Mouse (Mus musculus): Measurements from ENCODE around the gene Olfr492. TPM values are rescaled to one million over a fixed set of nuclear protein-coding genes. Genes with fewer than 3 reads are reported as not detected.

Gene Olfr492
- not detected in 2 replicates for total RNA-seq (2012; rRNA removed)

DNA sequence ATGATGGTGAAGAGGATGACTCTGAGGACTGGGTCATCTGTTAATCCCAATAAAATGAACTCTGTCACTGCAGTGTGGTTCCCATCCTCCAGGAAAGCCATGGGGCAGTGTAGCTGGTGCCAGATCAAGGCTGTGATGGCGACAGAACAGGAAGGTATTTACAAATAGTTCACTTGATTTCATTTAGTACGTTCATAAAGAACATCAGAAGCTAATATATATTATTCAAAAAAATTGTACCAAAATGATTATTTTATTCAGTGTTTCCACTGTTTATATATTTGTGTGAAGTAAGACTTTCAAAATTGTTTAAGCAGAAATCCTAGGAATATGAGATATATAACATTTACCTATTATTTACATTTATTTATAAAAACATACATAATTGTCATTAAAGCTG lies at the start of gene Olfr492:
Gene Olfr492 (minus strand): TSS at position 101 of the 400 bp plus-strand sequence.
- in situ Hi-C loops (cut with MboI; ENCODE audit: low sequenced_read_pairs in 2 of 2, unreplicated experiment in 2 of 2): no loop called here
- Histone ChIP-seq H3K4me1 (ENCODE audit: control insufficient read depth in 2 of 2, insufficient read depth in 2 of 2, low read length in 2 of 2, poor library complexity in 1 of 2) (no peaks in the 10 kb centered on the region), H3K9ac (ENCODE audit: insufficient read depth, low read depth, low read length, poor library complexity, severe bottlenecking) (no peak within 1 kb of the TSS), H3K9me3 (ENCODE audit: control insufficient read depth, insufficient read depth, low read depth, low read length) (no peaks in the 10 kb centered on the region), H3K36me3 (ENCODE audit: control insufficient read depth, insufficient read depth, low read length, poor library complexity, severe bottlenecking) (no peaks in the 10 kb centered on the region), H3K4me3 (ENCODE audit: insufficient read depth in 1 of 2, low read depth in 1 of 2, low read length in 2 of 2, poor library complexity in 1 of 2, severe bottlenecking in 1 of 2) (no peak within 1 kb of the TSS), H3K27ac (ENCODE audit: insufficient read depth, low read depth, low read length, poor library complexity, severe bottlenecking) (no peak within 1 kb of the TSS)
- no peak for TF ChIP-seq CHD2 (IDR thresholded peaks at IDR 0.05; ENCODE audit: low read depth, low read length)
- no peak for DNase-seq (ENCODE audit: low read depth, low spot score)

DNA sequence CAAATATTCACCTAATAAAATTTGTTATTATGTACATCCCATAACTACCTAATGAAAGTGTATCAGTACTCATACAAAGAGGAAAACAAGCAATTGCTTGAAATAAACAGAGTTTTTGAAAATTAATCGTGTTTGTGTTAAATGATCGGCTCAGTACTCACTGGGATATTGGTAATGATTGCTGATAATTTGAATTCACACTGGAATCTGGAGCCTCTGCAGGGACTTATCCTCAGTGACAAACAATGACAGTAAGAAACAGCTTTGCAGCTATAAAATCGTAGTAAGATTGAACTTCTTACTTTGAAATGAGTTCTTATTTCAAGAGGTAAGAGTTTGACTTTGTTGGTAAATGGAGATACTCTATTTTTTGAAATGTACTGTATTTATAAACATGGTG lies 41.6 kb upstream of the Olfr492 start, which contains the start of gene Olfr494:
Gene Olfr494 (plus strand): TSS at position 301 of the 400 bp plus-strand sequence.
- in situ Hi-C loops (cut with MboI; ENCODE audit: low sequenced_read_pairs in 2 of 2, unreplicated experiment in 2 of 2): no loop called here
- no peak within 1 kb of the TSS for H3K4me3 ChIP-seq (ENCODE audit: insufficient read depth in 1 of 2, low read depth in 1 of 2, low read length in 2 of 2, poor library complexity in 1 of 2, severe bottlenecking in 1 of 2)
- no peak within 1 kb of the TSS for H3K27ac ChIP-seq (ENCODE audit: insufficient read depth, low read depth, low read length, poor library complexity, severe bottlenecking)
- no peak within 1 kb of the TSS for H3K9ac ChIP-seq (ENCODE audit: insufficient read depth, low read depth, low read length, poor library complexity, severe bottlenecking)
- no peaks in the 10 kb centered on the region for H3K4me1 ChIP-seq (ENCODE audit: control insufficient read depth in 2 of 2, insufficient read depth in 2 of 2, low read length in 2 of 2, poor library complexity in 1 of 2)
- no peaks in the 10 kb centered on the region for H3K36me3 ChIP-seq (ENCODE audit: control insufficient read depth, insufficient read depth, low read length, poor library complexity, severe bottlenecking)
- TF ChIP-seq ZC3H11A (IDR thresholded peaks at IDR 0.05; ENCODE audit: borderline replicate concordance, low read depth, low read length) (no peak), ZNF384 (IDR thresholded peaks at IDR 0.05; ENCODE audit: low read depth, low read length) (no peak), HCFC1 (IDR thresholded peaks at IDR 0.05; ENCODE audit: borderline replicate concordance, insufficient read depth, low read length) (no peak), CHD2 (IDR thresholded peaks at IDR 0.05; ENCODE audit: low read depth, low read length) (no peak), MAFK (IDR thresholded peaks at IDR 0.05; ENCODE audit: insufficient read depth, low read depth, low read length) (no peak)
- no peaks in the 10 kb centered on the region for H3K9me3 ChIP-seq (ENCODE audit: control insufficient read depth, insufficient read depth, low read depth, low read length)
- DNase-seq (ENCODE audit: low read depth, low spot score): no peak

DNA sequence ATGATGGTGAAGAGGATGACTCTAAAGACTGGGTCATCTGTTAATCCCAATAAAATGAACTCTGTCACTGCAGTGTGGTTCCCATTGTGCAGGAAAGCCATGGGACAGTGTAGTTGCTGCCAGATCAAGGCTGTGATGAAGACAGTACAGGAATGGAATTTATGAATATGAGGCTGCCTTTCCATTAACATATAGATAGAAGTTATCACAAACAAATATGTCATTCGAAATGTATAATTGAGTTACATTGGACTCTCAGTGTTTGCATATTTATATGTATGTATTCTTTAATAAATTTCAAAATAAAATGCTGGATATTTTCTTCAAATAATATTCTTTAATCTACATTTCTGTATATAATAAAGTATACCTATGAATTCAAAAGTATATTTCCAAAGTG lies 23.4 kb upstream of the Olfr492 start, which contains the start of gene Olfr493:
Gene Olfr493 (minus strand): TSS at position 101 of the 400 bp plus-strand sequence.
- TF ChIP-seq HCFC1 (IDR thresholded peaks at IDR 0.05; ENCODE audit: borderline replicate concordance, insufficient read depth, low read length): no peak
- no peak for TF ChIP-seq ZC3H11A (IDR thresholded peaks at IDR 0.05; ENCODE audit: borderline replicate concordance, low read depth, low read length)
- TF ChIP-seq ZNF384 (IDR thresholded peaks at IDR 0.05; ENCODE audit: low read depth, low read length): no peak
- no peak for TF ChIP-seq CHD2 (IDR thresholded peaks at IDR 0.05; ENCODE audit: low read depth, low read length)
- TF ChIP-seq MAFK (IDR thresholded peaks at IDR 0.05; ENCODE audit: insufficient read depth, low read depth, low read length): no peak
- H3K4me1 ChIP-seq (ENCODE audit: control insufficient read depth in 2 of 2, insufficient read depth in 2 of 2, low read length in 2 of 2, poor library complexity in 1 of 2): no peaks in the 10 kb centered on the region
- no peak within 1 kb of the TSS for H3K9ac ChIP-seq (ENCODE audit: insufficient read depth, low read depth, low read length, poor library complexity, severe bottlenecking)
- no peaks in the 10 kb centered on the region for H3K9me3 ChIP-seq (ENCODE audit: control insufficient read depth, insufficient read depth, low read depth, low read length)
- H3K27ac ChIP-seq (ENCODE audit: insufficient read depth, low read depth, low read length, poor library complexity, severe bottlenecking): no peak within 1 kb of the TSS
- in situ Hi-C loops (cut with MboI; ENCODE audit: low sequenced_read_pairs in 2 of 2, unreplicated experiment in 2 of 2): no loop called here
- no peak within 1 kb of the TSS for H3K4me3 ChIP-seq (ENCODE audit: insufficient read depth in 1 of 2, low read depth in 1 of 2, low read length in 2 of 2, poor library complexity in 1 of 2, severe bottlenecking in 1 of 2)
- H3K36me3 ChIP-seq (ENCODE audit: control insufficient read depth, insufficient read depth, low read length, poor library complexity, severe bottlenecking): no peaks in the 10 kb centered on the region
- no peak for DNase-seq (ENCODE audit: low read depth, low spot score)

- no peaks in the 10 kb centered on the region for H3K36me3 ChIP-seq (ENCODE audit: control insufficient read depth, insufficient read depth, low read length, poor library complexity, severe bottlenecking)
- in situ Hi-C loops (cut with MboI; ENCODE audit: low sequenced_read_pairs in 2 of 2, unreplicated experiment in 2 of 2): no loop called here
- H3K9ac ChIP-seq (ENCODE audit: insufficient read depth, low read depth, low read length, poor library complexity, severe bottlenecking): no peak within 1 kb of the TSS
- H3K27ac ChIP-seq (ENCODE audit: insufficient read depth, low read depth, low read length, poor library complexity, severe bottlenecking): no peak within 1 kb of the TSS
- H3K9me3 ChIP-seq (ENCODE audit: control insufficient read depth, insufficient read depth, low read depth, low read length): no peaks in the 10 kb centered on the region
- TF ChIP-seq CHD2 (IDR thresholded peaks at IDR 0.05; ENCODE audit: low read depth, low read length) (no peak), MAFK (IDR thresholded peaks at IDR 0.05; ENCODE audit: insufficient read depth, low read depth, low read length) (no peak), ZNF384 (IDR thresholded peaks at IDR 0.05; ENCODE audit: low read depth, low read length) (no peak), ZC3H11A (IDR thresholded peaks at IDR 0.05; ENCODE audit: borderline replicate concordance, low read depth, low read length) (no peak), HCFC1 (IDR thresholded peaks at IDR 0.05; ENCODE audit: borderline replicate concordance, insufficient read depth, low read length) (no peak)
- DNase-seq (ENCODE audit: low read depth, low spot score): no peak
- no peaks in the 10 kb centered on the region for H3K4me1 ChIP-seq (ENCODE audit: control insufficient read depth in 2 of 2, insufficient read depth in 2 of 2, low read length in 2 of 2, poor library complexity in 1 of 2)
- H3K4me3 ChIP-seq (ENCODE audit: insufficient read depth in 1 of 2, low read depth in 1 of 2, low read length in 2 of 2, poor library complexity in 1 of 2, severe bottlenecking in 1 of 2): no peak within 1 kb of the TSS
Observed at GRCm38 (mm10) chr7:108313151-108313550, 10.3 kb downstream of the Olfr492 start, which contains the start of gene Olfr491. Gene Olfr491, plus strand, starts transcription at chr7:108313451.

GRCm38 (mm10) chr7:108288834-108289233 lies 34.6 kb downstream of the Olfr492 start, which contains the start of gene Olfr490:
Gene Olfr490, minus strand, starts transcription at chr7:108288934.
- H3K9ac ChIP-seq (ENCODE audit: insufficient read depth, low read depth, low read length, poor library complexity, severe bottlenecking): no peak within 1 kb of the TSS
- H3K4me1 ChIP-seq (ENCODE audit: control insufficient read depth in 2 of 2, insufficient read depth in 2 of 2, low read length in 2 of 2, poor library complexity in 1 of 2): no peaks in the 10 kb centered on the region
- no peaks in the 10 kb centered on the region for H3K9me3 ChIP-seq (ENCODE audit: control insufficient read depth, insufficient read depth, low read depth, low read length)
- no peak within 1 kb of the TSS for H3K4me3 ChIP-seq (ENCODE audit: insufficient read depth in 1 of 2, low read depth in 1 of 2, low read length in 2 of 2, poor library complexity in 1 of 2, severe bottlenecking in 1 of 2)
- in situ Hi-C loops (cut with MboI; ENCODE audit: low sequenced_read_pairs in 2 of 2, unreplicated experiment in 2 of 2): no loop called here
- no peak for DNase-seq (ENCODE audit: low read depth, low spot score)
- no peaks in the 10 kb centered on the region for H3K36me3 ChIP-seq (ENCODE audit: control insufficient read depth, insufficient read depth, low read length, poor library complexity, severe bottlenecking)
- H3K27ac ChIP-seq (ENCODE audit: insufficient read depth, low read depth, low read length, poor library complexity, severe bottlenecking): no peak within 1 kb of the TSS
- TF ChIP-seq ZC3H11A (IDR thresholded peaks at IDR 0.05; ENCODE audit: borderline replicate concordance, low read depth, low read length) (no peak), ZNF384 (IDR thresholded peaks at IDR 0.05; ENCODE audit: low read depth, low read length) (no peak), CHD2 (IDR thresholded peaks at IDR 0.05; ENCODE audit: low read depth, low read length) (no peak)

Other genes starting within 250 kb of the Olfr492 start
- not detected in 2 replicates for gene Olfr481, start 243.8 kb downstream of the Olfr492 start, total RNA-seq (2012; rRNA removed)
- gene Olfr482, start 226.1 kb downstream of the Olfr492 start, total RNA-seq (2012; rRNA removed): not detected in 2 replicates
- not detected in 2 replicates for gene Olfr483, start 222.8 kb downstream of the Olfr492 start, total RNA-seq (2012; rRNA removed)
- gene Olfr484, start 196.2 kb downstream of the Olfr492 start, total RNA-seq (2012; rRNA removed): not detected in 2 replicates
- not detected in 2 replicates for gene Olfr485, start 163.8 kb downstream of the Olfr492 start, total RNA-seq (2012; rRNA removed)
- gene Olfr486, start 150.9 kb downstream of the Olfr492 start, total RNA-seq (2012; rRNA removed): not detected in 2 replicates
- not detected in 2 replicates for gene Olfr487, start 109.0 kb downstream of the Olfr492 start, total RNA-seq (2012; rRNA removed)
- not detected in 2 replicates for gene Olfr488, start 65.3 kb downstream of the Olfr492 start, total RNA-seq (2012; rRNA removed)
- gene Olfr490, start 34.7 kb downstream of the Olfr492 start, total RNA-seq (2012; rRNA removed): not detected in 2 replicates
- gene Olfr491, start 10.2 kb downstream of the Olfr492 start, total RNA-seq (2012; rRNA removed): not detected in 2 replicates
- gene Olfr493, start 23.3 kb upstream of the Olfr492 start, total RNA-seq (2012; rRNA removed): not detected in 2 replicates
- not detected in 2 replicates for gene Olfr494, start 41.7 kb upstream of the Olfr492 start, total RNA-seq (2012; rRNA removed)
- gene Olfr495, start 69.5 kb upstream of the Olfr492 start, total RNA-seq (2012; rRNA removed): not detected in 2 replicates
- not detected in 2 replicates for gene Olfr497, start 96.7 kb upstream of the Olfr492 start, total RNA-seq (2012; rRNA removed)
- gene Olfr498, start 141.7 kb upstream of the Olfr492 start, total RNA-seq (2012; rRNA removed): not detected in 2 replicates
- gene Olfr502, start 201.4 kb upstream of the Olfr492 start, total RNA-seq (2012; rRNA removed): not detected in 2 replicates
- gene Olfr503, start 220.9 kb upstream of the Olfr492 start, total RNA-seq (2012; rRNA removed): 0.36 TPM in 1 of 2 replicates, not detected in the other
- gene Olfr504, start 242.1 kb upstream of the Olfr492 start, total RNA-seq (2012; rRNA removed): not detected in 2 replicates